29 mouse cellular contexts compared by ENCODE assay signal in the genomic region with DNA sequence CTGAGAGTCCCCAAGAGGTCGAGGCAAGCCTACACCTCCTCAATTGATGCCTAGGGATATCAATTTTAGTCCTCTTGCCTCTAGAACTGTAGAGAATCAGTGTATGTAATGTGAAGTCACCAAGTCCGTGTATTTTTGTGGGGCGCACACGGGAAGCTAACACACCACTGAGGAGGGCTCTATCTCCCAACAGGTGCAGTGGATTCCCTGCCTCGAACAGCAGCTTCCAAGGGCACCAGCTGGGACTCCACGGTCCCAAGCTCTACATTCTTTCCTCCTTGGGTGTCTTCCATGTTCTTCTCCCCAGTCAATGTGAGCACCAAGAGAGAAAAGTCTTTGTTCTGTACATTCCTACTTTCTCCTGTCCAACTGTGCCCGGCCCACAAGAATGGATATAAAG. TPM values are rescaled to one million over a fixed set of nuclear protein-coding genes. Genes with fewer than 3 reads are reported as not detected.
"Had no signal": no experiment of that assay in that cellular context is flagged by ENCODE, and none has a peak within 500 bp of the region (broad histone marks: within the 10 kb centered on the region; RNA-seq: fewer than 3 reads in every experiment).

No protein-coding gene starts in this region.

- H3K4me2 ChIP-seq: embryonic facial prominence, embryonic 12.5 days; embryonic facial prominence, embryonic 13.5 days; embryonic facial prominence, embryonic 15.5 days; forebrain, embryonic 12.5 days; forebrain, embryonic 13.5 days; forebrain, embryonic 15.5 days had no signal

- H3K27ac ChIP-seq: embryonic facial prominence, embryonic 10.5 days; embryonic facial prominence, embryonic 12.5 days; embryonic facial prominence, embryonic 13.5 days; embryonic facial prominence, embryonic 15.5 days; forebrain, embryonic 12.5 days; forebrain, embryonic 13.5 days; forebrain, embryonic 15.5 days; gastrocnemius, adult 2 months; heart, adult 2 months had no signal

- H3K27me3 ChIP-seq: embryonic facial prominence, embryonic 12.5 days; embryonic facial prominence, embryonic 13.5 days; embryonic facial prominence, embryonic 15.5 days; forebrain, embryonic 12.5 days; forebrain, embryonic 15.5 days had no signal

- H3K4me1 ChIP-seq: embryonic facial prominence, embryonic 15.5 days; forebrain, embryonic 13.5 days; forebrain, embryonic 15.5 days had no signal

- ATAC-seq: forebrain, embryonic 13.5 days; forebrain, embryonic 14.5 days; forebrain, embryonic 15.5 days; forebrain, embryonic 16.5 days; forebrain, postnatal 0 days had no signal

- H3K36me3 ChIP-seq: embryonic facial prominence, embryonic 10.5 days; embryonic facial prominence, embryonic 12.5 days; embryonic facial prominence, embryonic 13.5 days; embryonic facial prominence, embryonic 15.5 days; forebrain, embryonic 10.5 days; forebrain, embryonic 12.5 days; forebrain, embryonic 15.5 days had no signal

- DNase-seq: cerebellum, adult 2 months; cerebellum, adult 8-10 months; cerebellum, adult 9-10 months; cerebellum, adult 9-11 months; cerebellum, postnatal 10 days; cerebellum, postnatal 14 days; cerebellum, postnatal 25 days; cerebellum, postnatal 36 days; embryo, embryonic 11 days; forebrain, postnatal 0 days; gastrocnemius, adult 2 months; gastrocnemius, postnatal 10 days; gastrocnemius, postnatal 14 days; gastrocnemius, postnatal 25 days; gastrocnemius, postnatal 36 days; heart, adult 11 months; heart, adult 18-20 months; heart, adult 2 months had no signal

- H3K9ac ChIP-seq: embryonic facial prominence, embryonic 12.5 days; embryonic facial prominence, embryonic 13.5 days; embryonic facial prominence, embryonic 15.5 days; forebrain, embryonic 12.5 days; forebrain, embryonic 13.5 days; forebrain, embryonic 15.5 days; forebrain, postnatal 0 days had no signal

- H3K9me3 ChIP-seq: embryonic facial prominence, embryonic 10.5 days; embryonic facial prominence, embryonic 12.5 days; embryonic facial prominence, embryonic 13.5 days; embryonic facial prominence, embryonic 15.5 days; forebrain, embryonic 12.5 days; forebrain, embryonic 13.5 days; forebrain, embryonic 15.5 days had no signal

- H3K4me3 ChIP-seq: embryonic facial prominence, embryonic 10.5 days; embryonic facial prominence, embryonic 12.5 days; embryonic facial prominence, embryonic 13.5 days; embryonic facial prominence, embryonic 15.5 days; erythroblast, embryonic 14.5 days; forebrain, embryonic 10.5 days; forebrain, embryonic 12.5 days; forebrain, embryonic 13.5 days; forebrain, embryonic 15.5 days; gastrocnemius, adult 2 months; heart, adult 2 months had no signal

RNA-seq across cellular contexts. Expression of gene Tshz3, which starts 38.7 kb away (rescaled TPM):
- polyA plus RNA-seq: erythroblast, embryonic 14.5 days had no signal
